Mouse (Mus musculus) liver, embryonic 14.5 days (tissue): ENCODE results near the gene Gda. TPM values are rescaled to one million over a fixed set of nuclear protein-coding genes. Genes with fewer than 3 reads are reported as not detected.
A peak's percentile ranks its signal among the peaks of the same experiment; 100 is the strongest.

Experiments used
- ATAC-seq: fragments of 200-750 bp; cut with Nextera tagmentation; 2 replicates; pipeline ENCODE4 v1.8.0; 2017; ENCODE audit warnings: moderate number of reproducible peaks, mild to moderate bottlenecking, moderate library complexity; ENCODE audit not compliant: insufficient read depth
- DNase-seq, 3 experiments: peaks; one replicate each; pipeline ENCODE4 v3.0.0-alpha.2; 2012 to 2013; ENCODE audit warnings: low read depth in 3 of 3, low spot score in 3 of 3
- H3K27ac ChIP-seq: fragments of 300-500 bp; sonication (generic); 2 replicates; pipeline ENCODE4 v1.5.1; 2014; ENCODE audit warnings: moderate library complexity, mild to moderate bottlenecking, control low read depth, inconsistent platforms
- H3K27me3 ChIP-seq: fragments of 300-500 bp; sonication (generic); 2 replicates; pipeline ENCODE4 v1.6.1; 2014; ENCODE audit warnings: mild to moderate bottlenecking, low read length, moderate library complexity; ENCODE audit not compliant: control insufficient read depth, insufficient read depth
- H3K36me3 ChIP-seq: fragments of 300-500 bp; sonication (generic); replicated peaks from 2 replicates; pipeline ENCODE4 v1.6.1; 2014; ENCODE audit warnings: low read depth; ENCODE audit not compliant: control insufficient read depth, insufficient read depth
- H3K4me1 ChIP-seq, 2 experiments: fragments of 200-500 bp in 1 of 2; fragments of 300-500 bp in 1 of 2; sonication (generic) in 1 of 2; replicated peaks; 2 replicates each; pipeline ENCODE4 v1.6.1; 2012 to 2014; ENCODE audit warnings: antibody characterized with exemption in 1 of 2, inconsistent platforms in 1 of 2, low read length in 1 of 2; ENCODE audit not compliant: control insufficient read depth in 2 of 2, insufficient read depth in 2 of 2
- H3K4me2 ChIP-seq: fragments of 300-500 bp; sonication (generic); 2 replicates; pipeline ENCODE4 v1.6.1; 2014; ENCODE audit warnings: low read depth, mild to moderate bottlenecking, control low read depth, moderate library complexity
- H3K4me3 ChIP-seq, 2 experiments: fragments of 200-500 bp in 1 of 2; fragments of 300-500 bp in 1 of 2; sonication (generic) in 1 of 2; 2 replicates each; pipeline ENCODE4 v1.5.1; 2012 to 2014; ENCODE audit warnings: low read depth in 2 of 2, low read length in 2 of 2, mild to moderate bottlenecking in 2 of 2, control low read depth in 1 of 2, inconsistent platforms in 1 of 2, moderate library complexity in 1 of 2; ENCODE audit not compliant: insufficient read depth in 1 of 2
- H3K9ac ChIP-seq: fragments of 300-500 bp; sonication (generic); replicated peaks from 2 replicates; pipeline ENCODE4 v1.6.1; 2014; ENCODE audit warnings: mild to moderate bottlenecking, control low read depth, moderate library complexity
- H3K9me3 ChIP-seq: fragments of 300-500 bp; sonication (generic); 2 replicates; pipeline ENCODE4 v1.6.1; 2016; ENCODE audit warnings: low read length, mixed read lengths; ENCODE audit not compliant: control insufficient read depth
- CTCF ChIP-seq: IDR thresholded peaks from 2 replicates; pipeline ENCODE4 v1.5.1; 2016; ENCODE audit warnings: antibody characterized with exemption, low read depth, control low read depth
- EP300 ChIP-seq: IDR thresholded peaks from 2 replicates; pipeline ENCODE4 v1.6.1; 2016; ENCODE audit warnings: antibody characterized with exemption, low read depth
- WGBS: fragments of 180-500 bp; shearing (Covaris S2); extraction: QIAGEN DNeasy Blood & Tissue Kit; methylation state at CpG from one replicate; pipeline ENCODE4 v1.1.7; 2014; ENCODE audit not compliant: insufficient replicate concordance; 5-methylcytosine and 5-hydroxymethylcytosine counted together
- polyA plus RNA-seq, 2 experiments: library from polyadenylated mRNA; depleted of rRNA in 1 of 2; stranded (reverse) in 1 of 2; unstranded in 1 of 2; fragments of >200 nt; fragmentation: Nextera tagmentation in 1 of 2; extraction: Ambion mirVana in 1 of 2; gene quantifications; 2 replicates each; pipeline versions ENCODE4 v1.2.1 to v1.2.3; 2012 to 2014

The Gda gene
- polyA plus RNA-seq, 2 experiments = 0.79 to 0.87 TPM

DNA sequence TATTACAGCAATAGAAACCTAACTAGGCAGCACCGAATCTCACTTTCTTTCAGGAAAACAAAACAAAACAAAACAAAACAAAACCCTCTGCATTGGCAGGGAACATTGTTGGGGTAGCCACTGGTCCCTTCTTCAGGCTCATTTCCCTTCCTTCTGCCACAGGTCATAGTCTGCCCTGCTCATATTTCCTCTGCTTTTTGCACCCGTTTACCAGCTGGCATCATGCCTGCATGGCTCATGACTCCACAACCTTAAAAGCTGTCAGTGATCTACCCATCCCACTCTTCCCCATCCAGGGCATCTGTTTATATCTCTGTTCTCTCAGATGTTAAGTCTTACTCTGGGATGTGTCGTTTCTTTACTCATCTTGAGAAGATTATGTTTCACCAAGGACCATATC, 5.3 kb upstream of the Gda start:
- TF ChIP-seq EP300 = no peak
- TF ChIP-seq CTCF = no peak
- 34% methylated on average over 3 of the region's 3 CpGs for WGBS
- DNase-seq = no peak

DNA sequence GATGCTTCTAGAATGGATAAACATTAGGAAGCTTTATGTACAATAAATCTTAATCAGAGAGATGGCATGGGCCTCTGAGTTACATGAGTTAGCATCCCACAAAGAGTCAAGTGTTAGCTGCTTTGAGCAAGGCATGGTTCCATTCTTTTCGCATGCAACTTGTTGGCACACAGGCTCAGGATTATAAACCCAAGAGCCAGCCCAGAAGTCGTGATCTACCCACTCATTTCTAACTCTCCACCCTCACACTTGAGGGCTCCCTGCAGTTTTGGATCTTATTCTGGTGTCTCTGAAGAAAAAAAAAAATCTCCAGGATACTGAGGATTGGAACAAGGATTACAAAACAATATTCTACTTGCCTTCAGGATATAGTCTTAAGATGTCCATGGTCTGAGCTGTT, 4.5 kb upstream of the Gda start:
- no peak for ATAC-seq
- no peaks in the 10 kb centered on the region for H3K36me3 ChIP-seq
- H3K9ac ChIP-seq = no peak overlapping the region
- DNase-seq = no peak
- TF ChIP-seq CTCF (no peak), EP300 (no peak)
- no peaks in the 10 kb centered on the region for H3K27me3 ChIP-seq
- no peak overlapping the region for H3K4me3 ChIP-seq
- no peaks in the 10 kb centered on the region for H3K9me3 ChIP-seq
- H3K4me2 ChIP-seq = no peak overlapping the region
- no peaks in the 10 kb centered on the region for H3K4me1 ChIP-seq
- no peak overlapping the region for H3K27ac ChIP-seq
- WGBS = 42% methylated on average over 2 of the region's 2 CpGs

More for the DNA sequence above, 5.3 kb upstream of the Gda start:
- H3K4me1 ChIP-seq = no peaks in the 10 kb centered on the region
- H3K4me2 ChIP-seq = no peak overlapping the region
- no peak overlapping the region for H3K9ac ChIP-seq
- H3K36me3 ChIP-seq = no peaks in the 10 kb centered on the region
- H3K27me3 ChIP-seq = no peaks in the 10 kb centered on the region
- H3K27ac ChIP-seq = no peak overlapping the region
- no peak for ATAC-seq
- H3K4me3 ChIP-seq = no peak overlapping the region
- no peaks in the 10 kb centered on the region for H3K9me3 ChIP-seq

DNA sequence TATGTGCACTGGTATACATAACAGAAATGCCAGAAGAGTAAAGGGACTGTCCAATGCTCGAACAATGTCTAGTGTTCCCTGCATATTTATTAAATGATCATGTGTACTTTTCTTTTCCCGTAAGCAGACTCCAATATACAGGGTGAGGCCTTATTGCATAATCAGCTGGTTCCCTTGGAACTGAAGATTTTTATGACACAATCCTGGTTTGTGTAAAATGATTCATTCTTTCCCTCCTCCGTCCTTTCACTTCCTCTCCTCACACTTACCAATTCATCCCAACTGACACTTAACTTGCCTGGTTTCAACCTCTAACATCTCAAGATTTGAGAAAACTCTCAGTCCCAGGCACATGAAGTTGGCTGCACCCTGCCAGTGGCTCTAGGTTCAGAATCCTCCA, 3.5 kb upstream of the Gda start:
- Histone ChIP-seq H3K27ac (no peak overlapping the region), H3K27me3 (peaks cover 6% of the 10 kb centered on the region), H3K9ac (no peak overlapping the region), H3K9me3 (no peaks in the 10 kb centered on the region), H3K36me3 (no peaks in the 10 kb centered on the region), H3K4me1 (no peaks in the 10 kb centered on the region), H3K4me3 (no peak overlapping the region), H3K4me2 (no peak overlapping the region)
- DNase-seq (peak in 1 of 3 experiments; percentile 10), ATAC-seq (no peak)
- 54% methylated on average over 3 of the region's 3 CpGs for whole genome bisulfite sequencing
- TF ChIP-seq CTCF (no peak), EP300 (no peak)

DNA sequence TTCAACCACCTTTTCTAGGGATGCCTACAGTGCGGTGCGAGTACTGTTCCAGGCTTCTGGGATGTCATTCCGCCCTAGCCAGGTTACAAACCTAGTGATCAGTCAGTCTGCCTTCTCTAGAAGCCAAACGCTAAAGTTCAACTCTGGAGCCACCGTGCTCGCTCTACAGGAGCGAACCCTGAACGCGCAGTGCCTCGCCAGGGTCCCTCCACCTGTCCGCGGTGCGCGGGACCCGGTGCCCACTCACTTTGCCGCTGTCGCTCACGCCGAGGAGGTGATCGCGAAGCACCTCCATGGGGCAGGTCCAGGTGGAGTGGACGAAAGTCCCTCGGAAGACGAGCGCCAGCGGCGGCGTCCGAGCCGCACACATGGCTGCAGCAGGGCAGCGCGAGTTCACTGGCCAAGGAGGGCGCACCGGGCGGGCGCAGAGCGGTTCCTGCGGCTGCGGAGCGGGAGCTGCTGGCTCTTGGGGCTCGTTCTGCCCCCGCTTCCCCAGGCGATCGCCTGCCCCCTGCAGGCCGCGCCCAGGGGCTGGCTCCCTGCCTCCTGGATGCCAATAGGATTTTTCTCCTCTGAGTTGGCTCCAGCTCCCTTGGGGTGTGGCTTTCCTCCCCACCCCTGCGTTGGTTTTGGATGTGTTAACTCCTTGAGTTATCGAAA, 994 bp downstream of the Gda start:
- H3K36me3 ChIP-seq = no peaks in the 10 kb centered on the region
- TF ChIP-seq EP300 (no peak), CTCF (peak; percentile 70)
- no peak overlapping the region for H3K9ac ChIP-seq
- no peaks in the 10 kb centered on the region for H3K4me1 ChIP-seq
- peak overlapping the region; percentile 18 to 50 for H3K4me3 ChIP-seq
- peak overlapping the region; percentile 51 for H3K4me2 ChIP-seq
- WGBS = 3% methylated on average over 39 of the region's 48 CpGs
- DNase-seq = peak in 2 of 3 experiments; percentile 0 to 22
- peak; percentile 52; the same call in 1 of the 2 replicates for ATAC-seq
- H3K27ac ChIP-seq = no peak overlapping the region
- H3K27me3 ChIP-seq = peaks cover 7% of the 10 kb centered on the region
- no peaks in the 10 kb centered on the region for H3K9me3 ChIP-seq

DNA sequence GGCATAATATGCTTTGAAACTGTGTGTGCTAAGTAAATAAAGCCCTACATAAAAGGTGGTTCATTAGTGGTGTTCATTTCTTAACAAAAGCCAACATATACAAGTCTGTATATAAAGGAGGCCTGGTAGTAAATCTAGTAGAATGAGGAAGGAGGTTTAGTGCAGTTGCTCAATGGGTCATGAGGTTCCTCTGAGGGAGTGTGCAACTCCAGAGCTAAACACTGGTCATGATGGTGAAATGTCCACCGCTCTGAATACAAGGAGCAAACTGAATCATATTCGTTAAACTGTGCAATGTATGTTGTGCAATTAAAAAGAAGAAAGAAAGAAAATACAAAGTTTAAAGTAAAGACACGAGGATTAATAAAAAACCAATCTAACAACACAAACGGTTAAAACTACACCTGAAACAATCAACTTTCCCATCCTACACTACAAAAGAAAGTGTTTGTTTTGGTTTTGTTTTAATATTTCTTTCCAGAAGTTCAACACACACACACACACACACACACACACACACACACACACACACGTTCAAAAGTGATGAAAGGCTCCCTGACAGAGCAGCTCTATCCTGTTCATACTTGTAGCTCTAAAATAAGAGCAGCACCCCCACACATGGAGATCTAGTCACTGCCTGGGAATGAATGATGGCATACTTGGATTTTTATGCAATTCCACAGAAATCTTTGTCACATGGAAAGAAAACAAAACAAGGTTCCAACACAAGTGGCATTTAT, 11.9 kb downstream of the Gda start:
- H3K4me2 ChIP-seq = no peak overlapping the region
- 40% methylated on average over 5 of the region's 5 CpGs for WGBS
- DNase-seq = peak in 1 of 3 experiments; percentile 30
- H3K9ac ChIP-seq = no peak overlapping the region
- no peak for TF ChIP-seq CTCF
- TF ChIP-seq EP300 = no peak
- H3K36me3 ChIP-seq = no peaks in the 10 kb centered on the region
- no peak overlapping the region for H3K27ac ChIP-seq
- no peak for ATAC-seq
- H3K4me1 ChIP-seq = no peaks in the 10 kb centered on the region
- no peak overlapping the region for H3K4me3 ChIP-seq
- H3K27me3 ChIP-seq = no peaks in the 10 kb centered on the region
- H3K9me3 ChIP-seq = no peaks in the 10 kb centered on the region
